Mouse (Mus musculus): ENCODE measurements around the gene B3galt1. TPM values are rescaled to one million over a fixed set of nuclear protein-coding genes. Genes with fewer than 3 reads are reported as not detected.

Gene B3galt1
- polyA plus RNA-seq, 1 experiment: 0.56 TPM

DNA sequence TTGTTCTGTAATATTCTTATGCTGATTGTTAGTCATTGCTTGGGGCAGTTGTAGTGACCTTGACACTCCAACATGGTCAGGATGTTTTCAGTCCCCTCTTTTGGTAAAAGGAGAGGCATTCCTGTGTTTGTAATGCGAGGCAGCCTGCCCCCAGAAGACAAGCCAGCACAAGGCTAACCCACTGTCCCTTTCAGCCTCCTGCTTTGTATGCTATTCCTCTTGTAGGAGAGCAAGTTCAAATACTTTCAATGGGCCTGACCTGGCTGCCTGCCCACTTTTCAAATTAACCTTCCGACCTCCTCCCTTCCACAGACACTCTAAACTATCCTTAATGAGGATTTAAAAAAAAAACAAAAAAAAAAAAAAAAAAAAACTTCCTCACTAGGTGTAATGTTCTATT, 11.0 kb downstream of the B3galt1 start:
- H3K79me2 ChIP-seq (ENCODE audit: control insufficient read depth, insufficient read depth): no peaks in the 10 kb centered on the region
- H3K4me2 ChIP-seq (ENCODE audit: low read depth): no peak overlapping the region
- no peaks in the 10 kb centered on the region for H3K27me3 ChIP-seq (ENCODE audit: control insufficient read depth, insufficient read depth, insufficient read length)
- TF ChIP-seq TCF12 (IDR thresholded peaks at IDR 0.05; ENCODE audit: insufficient read depth, poor library complexity, severe bottlenecking): no peak
- TF ChIP-seq TCF3 (IDR thresholded peaks at IDR 0.05; ENCODE audit: insufficient read length, low read depth): no peak
- TF ChIP-seq POLR2A (IDR thresholded peaks at IDR 0.05; ENCODE audit: insufficient read length, low read depth): no peak
- TF ChIP-seq MAX (IDR thresholded peaks at IDR 0.05; ENCODE audit: low read depth): no peak
- TF ChIP-seq E2F4 (IDR thresholded peaks at IDR 0.05; ENCODE audit: insufficient read depth): no peak
- TF ChIP-seq MYOG (IDR thresholded peaks at IDR 0.05; ENCODE audit: control insufficient read depth in 1 of 3, insufficient read depth in 1 of 3, insufficient read length in 2 of 3, low read depth in 2 of 3): no peak
- no peak for TF ChIP-seq MYOD1 (IDR thresholded peaks at IDR 0.05; ENCODE audit: control insufficient read depth in 1 of 3, insufficient read length in 2 of 3, low read depth in 2 of 3)
- TF ChIP-seq USF1 (IDR thresholded peaks at IDR 0.05; ENCODE audit: low read depth): no peak
- no peak for TF ChIP-seq REST (IDR thresholded peaks at IDR 0.05; ENCODE audit: insufficient read depth, insufficient read length)
- no peak for TF ChIP-seq CEBPB (IDR thresholded peaks at IDR 0.05; ENCODE audit: insufficient read depth, poor library complexity, severe bottlenecking)
- no peak overlapping the region for H3K4me3 ChIP-seq
- no peaks in the 10 kb centered on the region for H3K36me3 ChIP-seq (ENCODE audit: control insufficient read depth, insufficient read depth)
- no peak overlapping the region for H3ac ChIP-seq (ENCODE audit: control insufficient read depth, insufficient read length)

DNA sequence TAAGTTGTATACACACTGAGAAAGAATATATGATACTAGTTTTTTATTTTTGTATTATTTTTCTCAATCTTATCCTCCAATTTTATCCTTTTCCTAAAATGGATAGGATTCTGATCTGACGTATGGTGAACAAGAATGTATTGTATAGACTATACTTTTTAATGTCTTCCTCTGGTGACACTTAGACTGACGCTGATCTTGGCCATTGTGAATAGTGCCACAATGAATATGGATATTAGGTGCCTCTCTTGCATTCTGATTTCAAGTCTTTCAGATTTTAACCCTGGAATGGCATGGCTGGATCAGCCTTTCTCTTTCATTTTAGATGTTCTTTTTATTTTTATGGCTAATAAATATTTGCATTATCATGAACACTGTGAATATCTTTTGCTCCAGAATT, 17.4 kb downstream of the B3galt1 start:
- TF ChIP-seq TCF3 (IDR thresholded peaks at IDR 0.05; ENCODE audit: insufficient read length, low read depth): no peak
- TF ChIP-seq SRF (IDR thresholded peaks at IDR 0.05; ENCODE audit: control insufficient read depth, insufficient read length, low read depth): no peak
- no peak for TF ChIP-seq MAX (IDR thresholded peaks at IDR 0.05; ENCODE audit: low read depth)
- TF ChIP-seq POLR2AphosphoS2 (IDR thresholded peaks at IDR 0.05; ENCODE audit: insufficient read length, low read depth): no peak
- no peak for TF ChIP-seq TCF12 (IDR thresholded peaks at IDR 0.05; ENCODE audit: insufficient read depth, poor library complexity, severe bottlenecking)
- TF ChIP-seq REST (IDR thresholded peaks at IDR 0.05; ENCODE audit: insufficient read depth, insufficient read length): no peak
- TF ChIP-seq CEBPB (IDR thresholded peaks at IDR 0.05; ENCODE audit: insufficient read depth, poor library complexity, severe bottlenecking): no peak
- TF ChIP-seq MYOD1 (IDR thresholded peaks at IDR 0.05; ENCODE audit: control insufficient read depth in 1 of 3, insufficient read length in 2 of 3, low read depth in 2 of 3): no peak
- H3ac ChIP-seq (ENCODE audit: control insufficient read depth, insufficient read length): no peak overlapping the region
- H3K79me2 ChIP-seq (ENCODE audit: control insufficient read depth, insufficient read depth): no peaks in the 10 kb centered on the region
- no peaks in the 10 kb centered on the region for H3K36me3 ChIP-seq (ENCODE audit: control insufficient read depth, insufficient read depth)
- no peak overlapping the region for H3K4me3 ChIP-seq
- no peaks in the 10 kb centered on the region for H3K27me3 ChIP-seq (ENCODE audit: control insufficient read depth, insufficient read depth, insufficient read length)
- no peak overlapping the region for H3K4me2 ChIP-seq (ENCODE audit: low read depth)

DNA sequence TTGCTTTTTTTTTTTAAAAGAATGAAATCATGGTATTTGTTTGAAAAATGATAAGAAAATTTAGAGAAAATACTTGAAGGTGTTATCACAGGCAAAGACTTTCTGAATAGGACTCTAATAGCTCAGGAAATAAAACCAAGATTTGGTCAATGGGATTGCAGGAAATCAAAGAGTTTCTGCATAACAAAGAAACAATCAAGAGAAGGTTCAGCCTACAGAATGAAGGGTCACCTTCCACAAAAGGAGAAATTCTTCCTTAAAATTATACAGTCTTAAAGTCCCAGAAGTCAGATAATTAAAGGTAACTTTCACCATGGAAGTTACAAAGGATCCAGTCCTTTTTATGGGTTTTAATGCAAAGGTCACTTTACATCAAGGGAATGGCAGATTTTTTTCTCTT, 24.7 kb downstream of the B3galt1 start:
- Histone ChIP-seq H3K4me2 (ENCODE audit: low read depth) (no peak overlapping the region), H3K4me3 (no peak overlapping the region), H3K36me3 (ENCODE audit: control insufficient read depth, insufficient read depth) (no peaks in the 10 kb centered on the region), H3ac (ENCODE audit: control insufficient read depth, insufficient read length) (no peak overlapping the region), H3K79me2 (ENCODE audit: control insufficient read depth, insufficient read depth) (no peaks in the 10 kb centered on the region), H3K27me3 (ENCODE audit: control insufficient read depth, insufficient read depth, insufficient read length) (no peaks in the 10 kb centered on the region)
- TF ChIP-seq SRF (IDR thresholded peaks at IDR 0.05; ENCODE audit: control insufficient read depth, insufficient read length, low read depth): no peak
- no peak for TF ChIP-seq POLR2AphosphoS2 (IDR thresholded peaks at IDR 0.05; ENCODE audit: insufficient read length, low read depth)
- no peak for TF ChIP-seq REST (IDR thresholded peaks at IDR 0.05; ENCODE audit: insufficient read depth, insufficient read length)
- TF ChIP-seq MYOD1 (IDR thresholded peaks at IDR 0.05; ENCODE audit: control insufficient read depth in 1 of 3, insufficient read length in 2 of 3, low read depth in 2 of 3): no peak
- no peak for TF ChIP-seq MYOG (IDR thresholded peaks at IDR 0.05; ENCODE audit: control insufficient read depth in 1 of 3, insufficient read depth in 1 of 3, insufficient read length in 2 of 3, low read depth in 2 of 3)
- TF ChIP-seq MAX (IDR thresholded peaks at IDR 0.05; ENCODE audit: low read depth): no peak
- no peak for TF ChIP-seq E2F4 (IDR thresholded peaks at IDR 0.05; ENCODE audit: insufficient read depth)
- TF ChIP-seq TCF12 (IDR thresholded peaks at IDR 0.05; ENCODE audit: insufficient read depth, poor library complexity, severe bottlenecking): no peak
- TF ChIP-seq CEBPB (IDR thresholded peaks at IDR 0.05; ENCODE audit: insufficient read depth, poor library complexity, severe bottlenecking): no peak

DNA sequence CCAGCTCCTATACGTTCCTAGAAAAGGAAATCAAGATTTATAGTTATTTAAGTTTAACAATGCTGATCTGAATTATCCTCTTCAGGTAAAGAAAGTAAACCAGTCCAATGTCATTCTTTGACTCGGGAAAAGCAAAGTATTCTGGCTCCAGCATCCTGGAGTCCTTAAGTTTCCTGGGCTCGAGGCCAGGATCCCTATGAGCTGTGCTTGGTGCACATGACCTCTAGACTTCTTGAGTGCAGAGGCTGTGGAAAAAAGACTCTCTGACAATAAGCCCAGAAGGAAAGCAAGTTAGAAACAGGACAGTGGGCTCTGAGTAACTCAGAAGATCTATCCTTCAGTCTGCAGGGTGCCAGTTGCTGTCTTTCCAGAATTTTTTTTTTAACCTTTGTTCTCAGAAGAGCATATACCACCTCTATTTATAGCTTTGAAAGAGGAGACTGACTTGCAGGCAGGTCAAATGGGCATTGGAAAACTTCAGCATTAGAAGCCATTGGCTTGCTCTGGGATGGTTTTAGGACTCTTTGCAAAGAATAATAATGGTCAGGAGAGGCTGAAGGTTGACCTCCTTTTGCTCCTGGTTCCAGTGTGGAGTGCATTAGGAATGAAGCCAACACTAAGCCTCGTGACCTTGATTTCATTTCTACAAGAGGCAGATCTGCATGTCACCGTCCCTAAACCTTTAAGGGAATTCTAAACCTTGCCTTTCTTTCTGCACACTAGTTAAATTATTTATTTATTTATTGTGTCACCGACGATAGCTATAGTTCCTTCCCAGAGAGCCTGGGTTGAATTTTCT, 26.4 kb downstream of the B3galt1 start:
- no peak overlapping the region for H3K4me3 ChIP-seq
- H3K36me3 ChIP-seq (ENCODE audit: control insufficient read depth, insufficient read depth): no peaks in the 10 kb centered on the region
- no peak for TF ChIP-seq MYOD1 (IDR thresholded peaks at IDR 0.05; ENCODE audit: control insufficient read depth in 1 of 3, insufficient read length in 2 of 3, low read depth in 2 of 3)
- TF ChIP-seq TCF3 (IDR thresholded peaks at IDR 0.05; ENCODE audit: insufficient read length, low read depth): no peak
- TF ChIP-seq POLR2A (IDR thresholded peaks at IDR 0.05; ENCODE audit: insufficient read length, low read depth): no peak
- no peak for TF ChIP-seq CEBPB (IDR thresholded peaks at IDR 0.05; ENCODE audit: insufficient read depth, poor library complexity, severe bottlenecking)
- TF ChIP-seq E2F4 (IDR thresholded peaks at IDR 0.05; ENCODE audit: insufficient read depth): no peak
- no peak for TF ChIP-seq SRF (IDR thresholded peaks at IDR 0.05; ENCODE audit: control insufficient read depth, insufficient read length, low read depth)
- TF ChIP-seq USF1 (IDR thresholded peaks at IDR 0.05; ENCODE audit: low read depth): no peak
- TF ChIP-seq REST (IDR thresholded peaks at IDR 0.05; ENCODE audit: insufficient read depth, insufficient read length): no peak
- TF ChIP-seq MYOG (IDR thresholded peaks at IDR 0.05; ENCODE audit: control insufficient read depth in 1 of 3, insufficient read depth in 1 of 3, insufficient read length in 2 of 3, low read depth in 2 of 3): no peak
- no peak for TF ChIP-seq POLR2AphosphoS2 (IDR thresholded peaks at IDR 0.05; ENCODE audit: insufficient read length, low read depth)
- no peak overlapping the region for H3K4me2 ChIP-seq (ENCODE audit: low read depth)
- no peaks in the 10 kb centered on the region for H3K27me3 ChIP-seq (ENCODE audit: control insufficient read depth, insufficient read depth, insufficient read length)
- H3K79me2 ChIP-seq (ENCODE audit: control insufficient read depth, insufficient read depth): no peaks in the 10 kb centered on the region
- no peak overlapping the region for H3ac ChIP-seq (ENCODE audit: control insufficient read depth, insufficient read length)
